Mouse (Mus musculus) right cerebral cortex, postnatal 4 days (tissue): ENCODE measurements at regions not wholly inside any gene's neighbourhood (a gene's known extent, or its start where the extent isn't known, plus 50 kb on each side); places are given as distances from the start of the nearest gene placed in this dataset.

Experiments
- DNase-seq: peaks from one replicate; pipeline ENCODE4 v3.0.0-alpha.2; 2022

- DNase-seq, result no peak
Observed at GRCm38 (mm10) chr3:61466641-61467040, 100.9 kb upstream of the B430305J03Rik start.

- DNase-seq, result no peak
Observed at GRCm38 (mm10) chr3:61460076-61460475, 94.3 kb upstream of the B430305J03Rik start.

GRCm38 (mm10) chr3:61456598-61456997, 90.8 kb upstream of the B430305J03Rik start:
- DNase-seq, result no peak

DNA sequence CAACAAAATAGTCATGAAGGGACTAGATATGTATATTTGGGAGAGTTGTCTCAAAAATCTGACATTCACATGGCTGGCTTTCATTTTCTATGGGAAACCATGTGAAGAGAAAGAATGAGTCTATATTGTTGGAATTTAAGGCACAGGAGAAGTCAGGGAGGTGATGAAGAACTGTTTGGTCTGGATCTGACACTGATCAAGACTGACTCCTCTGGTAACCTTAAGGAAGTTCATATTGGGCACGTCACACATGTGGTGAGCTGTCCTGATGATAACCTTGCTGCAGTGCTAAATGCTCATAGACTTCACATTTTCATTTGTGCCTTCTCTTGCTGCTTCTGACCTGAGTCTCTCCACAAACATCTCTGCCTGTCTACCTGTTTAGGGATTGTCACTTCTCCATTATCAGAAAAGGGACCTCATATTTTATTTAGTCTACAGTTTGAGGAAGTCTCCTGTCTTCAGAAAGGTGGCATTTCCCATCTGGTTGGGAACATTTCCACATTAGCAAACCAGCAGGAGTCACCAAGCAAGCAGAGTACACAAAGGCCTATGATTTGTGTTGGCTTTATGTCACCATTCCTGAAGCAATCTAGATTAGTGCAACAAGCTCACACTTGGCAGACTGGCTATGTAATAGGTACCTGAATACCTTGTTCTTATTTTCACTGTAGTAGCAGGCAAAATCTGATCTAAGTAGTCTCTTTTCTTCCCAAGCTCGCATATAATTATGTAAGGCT, 76.4 kb upstream of the B430305J03Rik start:
- DNase-seq, result no peak

DNA sequence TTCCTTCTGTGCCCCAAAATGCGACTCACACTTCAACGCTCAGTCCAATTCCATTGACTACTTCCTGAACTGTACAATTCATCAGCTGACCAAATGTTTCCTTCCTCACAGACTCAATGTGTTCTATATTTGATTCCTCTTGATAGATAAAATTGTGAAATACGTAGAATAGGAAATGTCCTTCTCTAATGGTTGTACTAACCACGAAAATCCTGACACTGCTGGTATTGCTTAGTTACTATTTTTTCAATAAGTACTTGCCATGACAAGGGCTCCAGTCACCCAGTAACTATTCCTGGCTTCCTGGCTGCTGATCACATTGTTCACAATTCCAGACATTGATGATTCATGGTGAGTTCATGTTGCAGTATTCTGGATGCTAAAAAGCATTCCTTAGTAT, 75.7 kb upstream of the B430305J03Rik start:
- no peak for DNase-seq

GRCm38 (mm10) chr3:61428713-61429112, 63.0 kb upstream of the B430305J03Rik start:
- no peak for DNase-seq

DNA sequence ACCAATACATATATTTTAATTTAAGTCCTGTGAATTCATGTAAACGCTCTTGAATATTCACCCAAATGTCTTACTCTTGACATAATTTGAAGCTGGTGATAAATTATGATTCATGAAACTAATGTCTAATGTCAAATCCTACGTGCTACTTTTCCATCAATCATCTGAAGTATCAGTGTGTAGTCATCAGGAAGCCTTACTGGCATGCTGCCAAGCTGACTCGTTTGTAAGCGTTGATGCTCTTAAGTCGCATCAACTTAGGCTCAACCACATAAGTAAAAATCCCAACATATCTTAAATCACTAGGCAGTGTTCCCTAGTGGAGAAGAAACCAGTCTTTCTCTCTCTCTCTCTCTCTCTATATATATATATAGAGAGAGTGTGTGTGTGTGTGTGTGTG, 58.2 kb upstream of the B430305J03Rik start:
- DNase-seq, result peak; percentile 22

DNA sequence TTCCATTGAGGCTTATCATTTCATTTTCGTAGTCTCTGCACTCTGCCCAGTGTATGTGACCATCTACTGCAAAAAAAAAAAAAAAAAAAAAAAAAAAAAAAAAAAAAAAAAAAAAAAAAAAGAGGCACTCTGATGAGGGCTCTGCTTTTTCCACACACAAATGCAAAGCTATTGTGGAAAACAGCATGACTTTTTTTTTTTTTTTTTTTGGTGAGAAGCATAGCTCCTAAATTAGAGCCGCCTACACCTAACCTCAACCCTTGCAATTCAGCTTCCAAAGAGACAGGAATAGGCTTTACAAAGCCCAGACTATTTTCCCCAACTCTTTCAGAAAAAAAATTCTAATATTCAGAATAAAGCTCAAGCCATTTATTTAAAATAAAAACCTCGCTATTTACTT, 54.0 kb upstream of the B430305J03Rik start:
- no peak for DNase-seq

- no peak for DNase-seq
Observed at GRCm38 (mm10) chr3:61418096-61418495, 52.3 kb upstream of the B430305J03Rik start.
